Mouse (Mus musculus) adrenal gland, adult 8-10 months (tissue): ENCODE results near the gene Chn2. TPM values are rescaled to one million over a fixed set of nuclear protein-coding genes. Genes with fewer than 3 reads are reported as not detected.

ENCODE experiments used
- DNase-seq: peaks from one replicate; pipeline ENCODE4 v3.0.0; 2022
- total RNA-seq, 4 experiments: library from RNA; stranded (reverse); gene quantifications; 2 replicates each; pipeline ENCODE4 v1.2.4; 2022

Gene Chn2
- 10 to 100 TPM in 2 of 4 experiments, 1 to 10 TPM in 2; 7.1 to 24.4 (median 16.6) TPM for total RNA-seq

DNA sequence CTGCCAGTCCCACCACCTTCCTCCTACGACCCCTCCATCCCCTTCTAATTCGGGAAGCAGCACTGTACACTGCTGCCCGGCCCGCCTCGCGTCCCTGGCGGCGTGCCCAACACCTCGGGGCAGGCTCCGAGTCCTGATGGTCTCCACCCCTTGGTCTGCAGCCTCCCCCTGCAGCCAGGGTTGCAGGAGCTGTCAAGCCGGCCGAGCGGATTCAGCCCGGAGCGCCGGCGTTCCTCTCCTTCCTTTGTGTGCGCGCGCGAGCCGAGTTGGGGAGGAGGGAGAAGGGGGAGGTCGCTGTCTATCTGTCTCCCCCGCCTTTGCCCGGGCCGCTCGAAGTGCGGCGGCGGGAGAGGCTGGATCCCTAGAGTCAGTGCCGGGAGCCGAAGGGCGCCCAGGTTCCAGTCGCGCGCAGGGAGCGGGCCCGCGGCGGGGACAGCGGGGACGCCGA, at the start of gene Chn2:
TSS of gene Chn2 (plus strand) at position 198 of the 448 bp plus-strand sequence.
- peak; percentile 52 for DNase-seq

DNA sequence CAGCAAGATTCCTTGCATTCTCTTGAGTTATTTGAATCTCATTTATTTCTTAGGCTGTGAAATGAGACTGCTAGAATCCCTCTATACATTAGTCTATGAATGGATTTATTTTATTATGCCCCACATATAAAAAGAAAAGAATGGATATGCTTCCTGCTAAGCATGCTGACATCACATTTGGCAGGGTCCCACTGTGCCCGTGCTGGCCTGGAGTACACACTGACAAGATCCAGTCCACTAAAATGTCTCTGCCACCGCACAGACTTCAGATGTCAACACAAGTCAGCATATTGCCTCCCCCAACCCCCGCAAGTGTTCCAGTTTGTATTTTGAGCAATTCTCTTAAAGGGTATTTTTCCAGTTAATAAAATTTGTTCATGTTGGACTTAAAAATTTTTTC, 47.0 kb upstream of the Chn2 start:
- no peak for DNase-seq

DNA sequence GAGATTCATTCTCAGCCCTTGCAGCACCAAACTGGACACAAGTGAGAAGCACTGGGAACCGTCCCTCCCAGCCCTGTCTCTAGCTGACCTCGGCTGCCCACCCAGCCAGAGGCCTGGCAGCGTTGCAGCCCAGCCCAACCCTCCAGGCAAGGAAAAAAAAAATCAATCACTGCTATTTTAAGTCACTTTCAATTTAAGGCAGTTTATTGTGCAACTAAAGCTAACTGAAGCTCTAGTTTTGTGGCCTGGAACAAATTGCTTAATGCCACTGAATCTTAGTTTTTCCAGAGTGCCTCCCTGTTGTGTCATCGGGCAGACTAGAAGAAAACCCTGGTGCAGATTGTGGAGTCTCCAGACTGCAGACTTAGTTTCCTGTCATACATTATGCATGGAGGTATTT, 43.8 kb upstream of the Chn2 start:
- DNase-seq: peak; percentile 31

DNA sequence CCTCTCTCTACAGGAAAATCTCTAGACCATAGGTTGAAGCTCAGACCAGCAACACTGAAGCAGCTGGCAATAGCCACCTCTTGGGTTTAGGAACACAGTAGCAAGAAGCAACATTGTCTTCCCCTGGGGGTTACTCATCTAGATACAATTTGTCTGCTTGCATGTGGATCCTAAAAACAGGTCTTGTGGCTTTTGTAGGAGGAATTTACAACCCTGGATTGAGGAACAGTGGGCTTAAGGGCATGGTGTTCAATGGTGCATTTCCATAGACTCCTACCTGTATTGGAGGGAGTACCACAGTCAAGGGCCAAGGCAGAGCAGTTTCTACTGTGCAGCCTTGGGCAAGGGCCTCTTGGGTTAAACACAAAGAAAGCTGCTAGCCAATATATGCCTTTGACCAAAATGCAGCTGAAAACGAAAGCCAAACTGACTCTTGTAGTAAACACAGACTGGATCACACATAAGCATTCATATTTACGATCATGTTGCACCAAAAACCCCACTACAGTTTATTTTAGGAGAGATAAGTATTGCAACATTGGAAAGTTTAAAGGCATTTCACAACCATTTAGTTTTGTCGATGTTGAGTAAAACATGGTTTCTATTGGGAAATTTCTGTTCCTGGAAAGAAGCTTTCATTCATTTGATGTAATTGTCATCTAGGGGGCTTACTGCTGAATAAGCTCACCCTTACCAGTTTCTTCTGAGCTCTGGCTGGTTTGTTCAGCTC, 43.0 kb upstream of the Chn2 start:
- DNase-seq: no peak

DNA sequence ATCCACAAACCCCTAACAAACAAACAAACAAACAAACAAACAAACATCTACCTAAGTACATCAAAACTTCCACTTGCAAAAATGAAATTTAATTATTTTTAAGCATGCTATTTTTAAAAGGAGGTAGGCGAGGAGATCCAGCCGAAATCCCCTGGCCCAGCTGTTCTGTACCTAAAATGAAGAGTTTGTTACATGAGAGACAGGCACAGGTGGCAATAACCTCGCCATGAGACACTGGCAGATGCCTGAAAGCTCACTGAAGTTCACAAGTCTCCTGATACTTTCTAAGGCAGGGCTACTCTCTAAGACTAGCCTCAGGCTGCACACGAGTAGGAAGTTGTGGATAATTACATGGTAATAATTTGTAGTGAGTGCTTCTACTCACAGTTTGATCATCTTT, 34.1 kb upstream of the Chn2 start:
- no peak for DNase-seq

DNA sequence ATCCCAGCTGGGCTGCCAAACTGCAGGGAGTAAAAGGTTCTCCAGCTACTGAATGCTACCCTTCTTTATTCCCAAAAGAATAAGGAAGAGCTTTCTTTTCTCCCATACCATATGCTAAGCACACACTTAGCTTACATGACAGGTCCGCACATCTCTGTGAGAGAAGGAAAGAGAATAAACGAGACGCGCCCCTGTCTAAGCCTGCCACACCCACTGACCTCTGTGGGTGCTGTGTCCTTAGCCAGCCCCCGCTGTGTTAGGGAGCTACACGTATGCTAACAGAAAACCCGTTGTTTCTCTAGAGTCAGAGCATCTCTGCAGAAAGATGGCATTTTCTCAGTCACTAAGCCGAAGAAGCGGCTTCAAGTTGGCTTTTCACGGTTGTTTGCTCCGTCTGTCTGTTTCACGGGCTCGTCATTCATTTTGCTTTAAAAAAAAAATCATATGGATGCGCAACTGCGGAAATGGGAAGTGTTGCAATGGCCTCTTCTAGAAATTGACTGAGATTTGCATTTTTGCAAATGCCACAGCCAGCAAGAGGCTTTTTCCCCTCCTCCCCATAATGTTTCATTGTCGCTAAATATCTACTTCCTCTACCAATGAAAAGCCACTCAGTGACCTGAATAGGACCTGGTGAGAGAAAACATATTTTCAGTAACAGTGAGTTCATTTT, 30.8 kb upstream of the Chn2 start:
- no peak for DNase-seq

DNA sequence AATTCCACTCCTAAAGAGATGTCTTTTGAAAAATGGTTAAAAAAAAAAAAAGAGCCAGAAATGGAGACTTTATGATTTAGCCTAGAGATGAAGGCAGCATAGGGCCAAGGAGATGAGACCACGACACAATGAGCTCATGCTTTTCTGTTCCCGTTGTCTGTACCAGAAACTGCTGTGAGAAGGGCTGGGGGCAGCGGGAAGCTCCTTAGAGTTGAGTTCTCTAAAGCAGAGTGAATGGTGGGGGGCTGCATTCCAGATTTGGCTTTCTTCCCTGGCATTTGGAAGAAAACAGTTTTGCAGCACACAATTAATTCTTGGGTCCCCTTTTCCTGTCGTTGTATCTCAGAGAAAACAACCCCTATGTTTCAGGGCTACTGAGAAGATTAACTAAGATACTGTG, 30.1 kb upstream of the Chn2 start:
- DNase-seq: no peak

DNA sequence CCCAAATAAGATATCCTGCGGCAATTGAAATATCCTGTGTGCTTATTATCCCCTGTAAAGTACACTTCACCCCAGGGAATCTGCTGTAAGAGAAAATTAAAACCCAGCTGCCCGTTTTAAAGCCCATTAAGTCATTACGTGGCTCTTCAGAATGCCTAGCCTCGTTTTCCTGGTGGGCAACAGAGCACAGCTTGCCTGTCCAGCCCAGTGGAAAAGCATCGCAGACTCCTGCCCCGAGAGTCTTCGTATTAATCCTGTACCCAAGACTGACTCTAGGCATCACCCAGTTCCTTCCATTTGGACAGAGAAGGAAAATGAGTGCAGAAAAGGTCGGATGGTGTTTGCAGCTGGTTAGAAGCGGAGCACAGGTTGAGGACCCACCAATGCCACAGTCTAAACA, 29.0 kb upstream of the Chn2 start:
- DNase-seq: no peak

DNA sequence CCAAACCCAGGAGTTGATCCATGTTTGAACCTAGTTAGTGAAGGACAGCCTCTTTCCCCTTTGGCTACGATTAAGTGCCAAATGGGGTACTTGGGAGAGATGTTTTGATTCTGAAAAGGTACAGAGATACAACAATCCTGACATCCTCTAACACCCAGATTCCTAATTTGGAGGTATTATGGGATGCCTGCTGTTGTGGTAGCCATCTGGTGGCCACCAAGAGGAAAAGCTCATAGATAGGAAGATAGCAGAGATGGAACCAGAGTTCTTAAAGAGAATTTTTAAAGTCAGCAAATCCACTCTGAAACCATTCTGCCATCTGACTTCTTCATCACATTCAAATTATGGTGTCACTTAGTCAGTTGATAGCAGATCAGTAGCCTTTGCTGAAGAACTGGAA, 27.2 kb upstream of the Chn2 start:
- no peak for DNase-seq

DNA sequence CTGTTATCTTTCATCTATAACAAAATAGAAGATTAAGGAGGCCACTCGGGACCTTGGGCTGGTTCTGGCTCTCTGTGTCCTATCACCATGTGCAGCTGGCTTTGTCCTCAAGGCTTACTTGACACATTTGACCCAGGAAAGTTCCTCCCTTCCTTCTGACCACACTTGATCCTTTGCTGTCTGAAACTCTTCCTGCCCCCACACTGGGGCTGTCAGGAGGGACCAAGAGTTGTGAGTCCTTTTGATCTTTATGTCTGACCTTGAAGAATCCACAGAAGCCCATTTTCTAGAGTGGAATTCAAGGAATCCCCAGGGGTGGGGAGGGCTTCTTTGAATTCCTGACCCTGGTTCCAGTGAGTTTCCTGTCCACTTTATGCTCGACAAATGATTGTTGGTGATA, 21.3 kb upstream of the Chn2 start:
- DNase-seq: peak; percentile 17

DNA sequence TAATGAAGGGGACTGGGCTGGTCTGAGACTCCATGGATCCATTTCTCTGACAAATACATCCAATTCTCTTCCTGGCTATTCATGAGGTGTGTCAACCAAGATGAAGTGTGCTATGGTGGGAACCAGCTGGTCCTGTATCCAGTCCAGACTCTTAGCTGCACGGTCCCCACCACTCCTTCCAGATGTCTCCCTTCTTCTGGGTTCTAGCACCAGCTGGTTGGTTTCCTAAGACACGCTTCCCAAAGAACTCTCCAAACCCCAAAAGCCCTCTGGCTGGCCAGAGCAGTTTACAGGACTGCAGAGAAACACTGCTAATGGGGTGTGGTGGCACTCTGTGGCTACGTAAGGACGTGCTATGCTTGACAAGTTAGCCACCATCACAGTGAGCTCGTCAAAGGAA, 20.5 kb upstream of the Chn2 start:
- no peak for DNase-seq

DNA sequence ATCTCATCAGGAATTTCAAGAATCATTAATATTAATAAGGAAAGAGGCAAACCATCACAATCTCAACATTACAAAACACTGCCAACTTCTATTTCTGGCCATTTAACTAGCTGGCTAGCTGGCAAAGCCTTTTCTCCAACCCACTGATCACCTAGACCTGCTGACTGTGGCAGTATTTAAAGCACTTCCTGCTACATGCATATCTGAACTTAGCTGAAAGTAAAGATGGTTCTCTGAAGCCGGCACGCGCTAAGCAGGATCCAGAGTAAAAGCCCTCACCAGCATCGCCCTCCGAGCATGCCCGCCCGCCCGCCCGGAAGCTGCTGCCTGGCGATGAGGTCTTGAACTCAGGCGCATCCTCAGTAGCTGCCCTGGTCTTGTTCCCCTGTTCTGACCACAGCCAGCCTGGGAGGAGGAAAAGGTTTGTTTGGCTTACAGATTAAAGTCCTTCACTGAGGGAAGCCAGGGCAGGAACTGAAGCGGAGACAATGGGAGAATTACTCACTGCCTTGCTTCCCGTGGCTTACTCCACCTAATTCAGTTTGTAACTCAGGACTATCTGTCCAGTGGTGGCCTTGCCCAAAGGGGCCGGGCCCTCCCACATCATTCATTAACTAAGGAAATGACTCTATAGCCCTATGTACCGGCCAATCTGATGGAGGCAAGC, 18.1 kb upstream of the Chn2 start:
- DNase-seq: peak; percentile 26

DNA sequence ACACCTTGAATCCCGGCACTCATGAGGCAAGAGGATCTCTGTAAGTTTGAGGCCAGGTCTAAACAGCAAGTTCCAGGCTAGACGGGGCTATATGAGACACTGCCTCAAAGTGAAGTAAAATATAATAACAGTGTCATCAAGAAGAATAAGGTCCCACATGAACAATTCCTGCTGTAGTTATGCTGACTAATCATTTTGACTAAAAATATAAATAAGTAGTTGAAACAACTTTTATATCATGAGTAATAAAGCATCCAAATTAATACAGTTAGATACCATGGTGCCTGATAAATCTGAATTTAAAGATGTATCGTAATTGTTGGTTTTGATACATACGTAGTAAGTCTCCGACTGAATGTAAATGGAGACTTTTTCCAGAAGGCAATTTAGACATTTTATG, 15.5 kb upstream of the Chn2 start:
- no peak for DNase-seq

DNA sequence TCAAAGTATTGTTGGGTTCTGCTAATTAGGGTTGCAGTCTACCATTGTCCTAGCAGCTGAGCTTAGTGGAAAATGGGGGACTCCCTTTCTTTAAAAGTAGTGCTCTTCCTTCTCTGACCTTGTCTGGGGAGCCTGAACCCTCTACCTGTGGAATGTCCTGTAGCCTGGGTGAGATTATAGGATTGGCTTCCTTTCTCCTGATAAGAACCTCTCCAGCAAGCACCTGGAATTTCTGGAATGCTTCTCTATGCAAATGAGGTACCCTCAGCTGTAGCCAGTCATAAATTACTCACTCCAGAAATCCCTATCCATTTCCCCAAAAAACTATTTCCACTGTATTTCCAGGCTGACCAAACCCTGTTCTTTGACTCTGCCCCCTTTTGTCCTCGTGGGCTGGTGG, 10.6 kb upstream of the Chn2 start:
- no peak for DNase-seq

DNA sequence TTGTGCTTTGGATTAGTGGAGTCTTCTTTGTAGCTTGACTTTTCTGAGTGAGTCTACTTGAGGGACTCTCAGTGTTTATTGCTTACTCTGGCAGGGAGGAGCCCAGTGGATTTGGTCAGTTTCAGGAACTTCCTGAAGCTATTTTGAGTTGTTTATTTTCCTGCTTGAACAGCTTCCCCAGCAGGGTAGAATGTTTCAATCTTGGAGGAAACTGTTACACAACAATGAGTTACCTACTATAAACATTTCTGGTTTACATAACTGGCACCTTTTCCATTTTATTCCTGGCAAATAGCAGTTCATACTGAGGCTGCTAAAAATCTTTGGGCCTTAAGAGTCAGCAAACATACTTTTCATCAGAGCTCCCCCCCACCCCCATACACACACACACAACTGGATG, 9.0 kb upstream of the Chn2 start:
- DNase-seq: no peak

DNA sequence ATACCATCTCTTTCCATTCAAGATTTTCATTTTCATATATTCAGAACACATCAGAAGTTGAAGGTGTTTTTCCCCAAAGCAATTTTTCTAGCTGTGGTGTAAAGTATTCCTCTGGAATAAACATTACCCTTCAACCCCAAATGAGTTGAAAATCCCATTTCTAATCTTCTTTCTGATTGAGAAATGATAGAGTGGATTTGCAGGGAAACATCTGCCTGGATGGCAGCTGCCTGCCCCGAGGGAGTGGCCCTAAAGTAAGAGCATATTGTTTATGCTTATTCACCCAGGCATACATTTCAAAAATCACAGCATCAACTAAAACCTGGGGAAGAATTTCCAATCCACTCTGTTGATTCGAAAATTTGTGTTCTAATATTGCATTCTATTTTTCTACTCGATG, 8.6 kb upstream of the Chn2 start:
- no peak for DNase-seq

DNA sequence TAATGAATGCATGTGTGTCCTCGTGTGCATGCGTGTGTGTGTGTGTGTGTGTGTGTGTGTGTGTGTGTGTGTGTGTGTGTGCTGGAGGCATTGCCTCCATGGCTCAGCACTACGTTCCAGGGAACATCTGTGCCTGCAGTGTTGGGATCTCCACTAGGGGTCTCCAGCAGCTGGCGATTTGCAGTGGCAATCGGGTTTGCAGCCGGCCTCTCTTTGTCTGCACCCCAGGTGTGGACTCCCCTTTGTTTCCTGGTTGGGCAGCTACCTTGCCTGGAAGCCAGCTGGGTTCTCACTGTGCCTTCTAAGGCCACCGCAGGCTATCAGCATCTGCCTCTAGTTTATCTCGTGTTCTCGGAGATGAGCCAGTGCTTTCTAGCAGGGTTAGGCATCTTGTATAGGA, 4.9 kb upstream of the Chn2 start:
- peak; percentile 42 for DNase-seq

DNA sequence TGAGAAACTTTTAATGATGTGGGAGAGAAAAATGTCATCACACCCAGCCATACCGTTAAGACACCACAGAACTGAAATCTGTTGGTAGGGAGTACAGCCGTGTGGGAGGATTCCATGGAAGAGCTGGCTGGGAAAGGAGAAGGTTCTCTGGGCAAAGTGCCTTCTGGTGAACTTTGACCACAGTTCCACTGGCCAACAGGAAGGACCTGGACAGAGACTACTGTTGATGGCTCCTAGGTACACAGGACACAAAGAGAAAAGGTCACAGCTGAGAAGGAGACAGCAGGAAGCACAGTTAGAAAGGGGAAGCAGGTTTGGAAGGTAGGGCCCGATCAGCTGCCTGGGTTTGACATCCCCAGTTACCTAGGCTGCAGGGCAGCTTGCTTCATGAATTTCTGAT, 3.8 kb upstream of the Chn2 start:
- no peak for DNase-seq

DNA sequence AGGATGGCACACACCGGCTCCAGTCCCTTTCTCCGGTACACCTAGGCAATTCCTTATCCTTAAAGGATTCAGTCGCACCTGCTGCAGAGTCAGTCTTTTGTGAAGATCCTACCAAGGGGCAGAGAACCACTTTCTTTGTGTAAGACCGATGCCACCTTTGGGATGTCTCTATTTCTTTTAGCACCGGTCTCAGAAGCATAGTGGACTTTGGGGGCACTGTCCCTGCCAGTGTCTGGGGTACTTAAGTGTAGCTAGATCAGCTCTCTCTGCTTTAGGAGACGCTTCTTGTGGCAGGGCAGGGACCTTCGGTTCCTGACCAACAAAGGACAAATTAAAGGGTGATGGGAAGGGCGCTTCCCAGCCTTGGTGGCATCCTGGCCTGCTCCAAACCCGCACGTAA, 488 bp upstream of the Chn2 start:
- no peak for DNase-seq

DNA sequence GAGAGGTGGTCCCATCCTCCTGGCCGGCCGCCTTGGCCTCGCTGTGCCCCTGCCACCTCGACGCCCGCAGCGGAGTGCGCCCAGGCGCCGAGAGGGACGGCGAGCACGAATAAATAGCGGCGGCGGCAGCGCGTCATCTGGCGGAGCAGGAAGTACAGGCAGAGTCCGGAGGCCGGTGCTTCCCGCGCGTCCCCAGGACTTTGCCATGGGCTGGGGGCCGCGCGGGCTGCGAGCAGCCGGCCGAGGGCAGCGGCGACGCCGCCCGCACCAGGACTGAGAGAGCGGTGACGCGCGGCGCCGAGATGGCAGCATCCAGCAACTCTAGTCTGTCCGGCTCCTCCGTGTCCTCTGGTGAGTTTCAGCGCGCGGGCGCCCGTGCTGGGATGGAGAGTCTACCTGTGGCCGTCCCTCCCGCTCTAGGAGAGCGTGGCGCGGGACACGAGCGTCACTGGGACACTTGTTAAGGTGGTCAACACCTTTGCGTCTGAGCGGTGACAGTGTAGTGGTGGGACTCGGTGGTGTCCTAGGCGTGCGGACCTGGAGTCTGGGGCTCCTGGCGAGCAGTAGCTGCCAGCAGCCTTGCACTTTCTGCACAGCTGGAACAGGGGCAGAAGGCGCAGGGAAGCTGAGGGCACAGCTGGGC, 572 bp downstream of the Chn2 start:
- peak; percentile 31 for DNase-seq

DNA sequence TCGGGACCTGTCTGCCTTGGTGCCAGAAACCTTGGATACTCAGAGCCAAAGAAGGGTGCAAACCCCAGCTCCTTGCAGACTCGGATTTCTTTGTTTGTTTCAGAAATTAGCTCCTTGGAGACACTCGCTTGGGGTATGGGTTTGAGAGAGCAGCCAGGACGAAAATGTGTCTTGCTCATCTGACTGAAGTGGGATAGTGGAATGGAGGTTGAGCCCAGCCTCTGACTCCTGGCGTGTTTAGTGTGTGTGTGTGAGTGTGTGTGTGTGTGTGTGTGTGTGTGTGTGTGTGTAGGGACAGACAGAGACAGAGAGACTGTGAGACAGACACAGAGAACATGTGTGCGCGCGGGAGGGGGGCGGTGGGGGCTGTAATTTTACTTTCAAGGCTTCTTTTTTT, 1.1 kb downstream of the Chn2 start:
- DNase-seq: no peak

DNA sequence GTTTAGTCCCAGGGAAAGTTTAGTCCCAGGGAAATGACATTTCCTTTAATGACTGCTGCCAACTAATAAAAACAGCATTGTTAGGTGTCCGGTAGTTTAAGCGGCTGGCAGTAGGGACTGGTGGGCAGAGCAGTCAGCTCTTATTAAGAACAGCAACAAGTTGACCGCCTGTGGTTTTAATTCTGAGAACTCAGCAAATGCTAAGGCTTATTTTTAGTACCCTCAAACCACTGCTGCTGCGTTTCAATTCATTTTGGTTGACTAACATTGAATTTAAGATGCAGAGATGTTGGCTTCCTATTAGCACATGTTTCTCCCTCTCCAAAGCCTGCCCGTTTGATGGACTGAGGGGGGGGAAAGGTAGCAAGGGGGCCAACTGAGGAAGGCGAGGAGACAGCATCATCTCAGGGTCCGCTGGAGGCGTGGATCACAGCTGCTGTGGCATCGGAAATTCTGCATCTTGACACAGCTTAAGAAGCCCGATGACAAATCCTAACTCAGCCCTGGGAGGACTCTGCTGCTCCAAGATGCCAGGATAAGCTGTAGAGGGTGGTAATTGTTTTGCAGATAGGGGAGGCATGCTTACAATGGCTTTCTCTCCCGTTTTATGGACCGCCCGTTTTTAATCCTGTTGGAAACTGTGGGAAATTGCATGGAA, 2.2 kb downstream of the Chn2 start:
- no peak for DNase-seq

DNA sequence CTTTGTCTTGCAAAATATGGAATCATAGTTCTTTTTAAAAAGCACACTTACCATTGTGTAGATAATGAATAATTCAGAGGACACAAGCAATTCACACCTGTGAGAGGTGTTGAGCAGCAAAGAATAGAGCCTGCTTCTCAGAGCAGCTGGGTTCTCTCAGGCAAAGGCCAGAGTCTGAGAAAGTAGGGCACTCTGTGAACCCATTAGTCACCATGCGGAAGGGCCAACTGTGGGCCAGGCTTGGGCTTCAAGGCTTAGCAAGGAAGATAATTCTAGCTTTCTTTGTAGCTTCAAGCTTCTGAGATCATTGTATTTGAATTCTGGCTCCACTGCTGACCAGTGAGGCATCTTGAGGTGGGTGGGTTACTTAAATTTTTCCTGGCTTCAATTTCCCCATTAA, 2.8 kb downstream of the Chn2 start:
- DNase-seq: peak; percentile 31
